Mouse (Mus musculus): Measurements from ENCODE around the gene Nudt16l1. TPM values are rescaled to one million over a fixed set of nuclear protein-coding genes. Genes with fewer than 3 reads are reported as not detected.
A peak's percentile ranks its signal among the peaks of the same experiment; 100 is the strongest.

The Nudt16l1 gene
- polyA plus RNA-seq, 1 experiment from 2014 or later, result 167 TPM

GRCm38 (mm10) chr16:4905591-4905990, 33.0 kb upstream of the Nudt16l1 start:
- 12% methylated on average over 1 of the region's 1 CpGs for WGBS
- no peak overlapping the region for H3K4me3 ChIP-seq
- no peak for DNase-seq (ENCODE audit: low spot score)
- no peaks in the 10 kb centered on the region for H3K27me3 ChIP-seq (ENCODE audit: low read depth, poor library complexity, severe bottlenecking)
- no peak overlapping the region for H3K27ac ChIP-seq
- H3K4me1 ChIP-seq, result peaks cover 24% of the 10 kb centered on the region
- H3K9me3 ChIP-seq (replicated peaks), result no peaks in the 10 kb centered on the region
- H3K36me3 ChIP-seq, result peaks cover 33% of the 10 kb centered on the region

DNA sequence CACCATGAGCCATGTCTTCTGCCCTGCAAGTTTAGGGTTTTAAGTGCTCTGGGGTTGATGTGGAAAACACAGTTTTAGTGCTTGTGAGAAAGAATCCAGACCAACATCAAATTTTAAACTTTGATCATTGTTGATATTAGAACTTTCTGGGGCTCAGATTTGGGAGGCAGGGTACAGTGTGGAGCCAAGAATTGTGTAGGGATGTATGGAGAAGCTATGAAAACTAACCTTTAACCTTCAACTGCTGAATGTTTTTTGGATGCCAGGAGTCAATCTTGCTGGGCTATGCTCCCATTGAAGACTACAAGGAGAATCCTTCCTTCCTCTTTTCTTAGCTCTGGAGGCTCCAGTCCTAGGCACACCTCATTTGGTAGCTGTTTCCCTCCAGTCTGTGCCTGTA, 32.0 kb upstream of the Nudt16l1 start:
- Histone ChIP-seq H3K4me1 (peaks cover 24% of the 10 kb centered on the region), H3K27me3 (ENCODE audit: low read depth, poor library complexity, severe bottlenecking) (no peaks in the 10 kb centered on the region), H3K36me3 (peaks cover 42% of the 10 kb centered on the region), H3K27ac (no peak overlapping the region), H3K9me3 (replicated peaks) (no peaks in the 10 kb centered on the region), H3K4me3 (no peak overlapping the region)
- no peak for DNase-seq (ENCODE audit: low spot score)

GRCm38 (mm10) chr16:4907386-4907785, 31.2 kb upstream of the Nudt16l1 start:
- peaks cover 50% of the 10 kb centered on the region for H3K36me3 ChIP-seq
- 88% methylated on average over 2 of the region's 2 CpGs for WGBS
- H3K27ac ChIP-seq, result no peak overlapping the region
- no peaks in the 10 kb centered on the region for H3K27me3 ChIP-seq (ENCODE audit: low read depth, poor library complexity, severe bottlenecking)
- H3K9me3 ChIP-seq (replicated peaks), result no peaks in the 10 kb centered on the region
- DNase-seq (ENCODE audit: low spot score), result no peak
- H3K4me1 ChIP-seq, result peaks cover 24% of the 10 kb centered on the region
- no peak overlapping the region for H3K4me3 ChIP-seq

- Histone ChIP-seq H3K27ac (no peak overlapping the region), H3K4me1 (peaks cover 24% of the 10 kb centered on the region), H3K36me3 (peaks cover 56% of the 10 kb centered on the region), H3K9me3 (replicated peaks) (no peaks in the 10 kb centered on the region), H3K27me3 (ENCODE audit: low read depth, poor library complexity, severe bottlenecking) (no peaks in the 10 kb centered on the region), H3K4me3 (no peak overlapping the region)
- WGBS, result 59% methylated on average over 5 of the region's 5 CpGs
- no peak for DNase-seq (ENCODE audit: low spot score)
Observed at GRCm38 (mm10) chr16:4907972-4908371, 30.6 kb upstream of the Nudt16l1 start.

DNA sequence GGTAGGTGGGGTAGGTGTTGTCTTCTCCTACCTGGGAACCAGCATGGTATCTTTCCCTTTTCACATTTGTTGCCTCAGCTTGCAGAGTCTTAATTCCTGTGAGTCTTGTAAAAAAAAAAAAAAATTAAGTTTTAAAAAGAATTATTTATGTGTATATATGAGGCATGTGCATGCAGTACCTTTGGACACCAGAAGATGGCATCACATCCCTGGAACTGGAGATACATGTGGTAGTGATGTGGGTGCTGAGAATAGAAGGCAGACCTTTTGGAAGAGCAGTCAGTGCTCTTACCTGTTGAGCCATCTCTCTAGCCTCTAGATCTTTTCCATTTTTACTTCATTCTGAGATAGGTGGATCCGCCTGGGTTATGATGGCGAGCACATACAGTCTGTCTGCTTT, 28.8 kb upstream of the Nudt16l1 start:
- Histone ChIP-seq H3K4me3 (no peak overlapping the region), H3K27ac (no peak overlapping the region), H3K36me3 (peaks cover 74% of the 10 kb centered on the region), H3K4me1 (peaks cover 24% of the 10 kb centered on the region), H3K27me3 (ENCODE audit: low read depth, poor library complexity, severe bottlenecking) (no peaks in the 10 kb centered on the region), H3K9me3 (replicated peaks) (no peaks in the 10 kb centered on the region)
- DNase-seq (ENCODE audit: low spot score), result no peak
- WGBS, result 97% methylated on average over 2 of the region's 2 CpGs

- no peaks in the 10 kb centered on the region for H3K27me3 ChIP-seq (ENCODE audit: low read depth, poor library complexity, severe bottlenecking)
- no peaks in the 10 kb centered on the region for H3K9me3 ChIP-seq (replicated peaks)
- H3K4me1 ChIP-seq, result peaks cover 14% of the 10 kb centered on the region
- 93% methylated on average over 8 of the region's 8 CpGs for WGBS
- peaks cover 83% of the 10 kb centered on the region for H3K36me3 ChIP-seq
- DNase-seq (ENCODE audit: low spot score), result no peak
- H3K27ac ChIP-seq, result no peak overlapping the region
- H3K4me3 ChIP-seq, result no peak overlapping the region
Observed at GRCm38 (mm10) chr16:4910758-4911157, 27.8 kb upstream of the Nudt16l1 start.

DNA sequence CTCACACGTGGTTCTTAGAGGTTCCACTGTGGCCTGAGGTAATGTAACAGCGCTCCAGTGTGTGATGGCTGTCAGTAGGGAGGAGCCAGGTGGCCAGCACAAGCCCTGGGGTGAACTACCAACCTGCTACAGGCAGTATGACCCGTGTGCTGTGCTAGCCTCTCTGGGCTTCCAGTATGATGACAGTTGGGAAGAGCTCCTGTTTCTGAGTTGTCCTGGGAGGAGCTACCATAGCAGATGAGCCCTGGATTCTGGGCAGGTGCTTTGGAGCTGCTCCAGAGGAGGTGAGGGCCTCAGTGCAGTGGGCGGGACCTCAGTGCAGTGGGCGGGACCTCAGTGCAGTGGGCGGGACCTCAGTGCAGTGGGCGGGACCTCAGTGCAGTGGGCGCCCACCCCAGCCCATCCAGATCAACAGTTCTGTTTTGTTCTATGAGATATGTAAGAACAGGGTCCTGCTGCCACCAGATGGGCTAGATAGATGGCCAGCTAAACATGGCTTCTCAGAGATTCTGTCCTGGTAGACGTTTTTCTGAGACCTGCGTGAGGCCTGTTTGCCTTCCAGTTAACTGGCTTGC, 26.4 kb upstream of the Nudt16l1 start:
- Histone ChIP-seq H3K4me1 (peaks cover 12% of the 10 kb centered on the region; the same call in 1 of the 2 replicates), H3K27me3 (ENCODE audit: low read depth, poor library complexity, severe bottlenecking) (no peaks in the 10 kb centered on the region), H3K9me3 (replicated peaks) (no peaks in the 10 kb centered on the region), H3K36me3 (peaks cover 94% of the 10 kb centered on the region), H3K27ac (no peak overlapping the region), H3K4me3 (no peak overlapping the region)
- 78% methylated on average over 10 of the region's 10 CpGs for WGBS
- DNase-seq (ENCODE audit: low spot score), result no peak

DNA sequence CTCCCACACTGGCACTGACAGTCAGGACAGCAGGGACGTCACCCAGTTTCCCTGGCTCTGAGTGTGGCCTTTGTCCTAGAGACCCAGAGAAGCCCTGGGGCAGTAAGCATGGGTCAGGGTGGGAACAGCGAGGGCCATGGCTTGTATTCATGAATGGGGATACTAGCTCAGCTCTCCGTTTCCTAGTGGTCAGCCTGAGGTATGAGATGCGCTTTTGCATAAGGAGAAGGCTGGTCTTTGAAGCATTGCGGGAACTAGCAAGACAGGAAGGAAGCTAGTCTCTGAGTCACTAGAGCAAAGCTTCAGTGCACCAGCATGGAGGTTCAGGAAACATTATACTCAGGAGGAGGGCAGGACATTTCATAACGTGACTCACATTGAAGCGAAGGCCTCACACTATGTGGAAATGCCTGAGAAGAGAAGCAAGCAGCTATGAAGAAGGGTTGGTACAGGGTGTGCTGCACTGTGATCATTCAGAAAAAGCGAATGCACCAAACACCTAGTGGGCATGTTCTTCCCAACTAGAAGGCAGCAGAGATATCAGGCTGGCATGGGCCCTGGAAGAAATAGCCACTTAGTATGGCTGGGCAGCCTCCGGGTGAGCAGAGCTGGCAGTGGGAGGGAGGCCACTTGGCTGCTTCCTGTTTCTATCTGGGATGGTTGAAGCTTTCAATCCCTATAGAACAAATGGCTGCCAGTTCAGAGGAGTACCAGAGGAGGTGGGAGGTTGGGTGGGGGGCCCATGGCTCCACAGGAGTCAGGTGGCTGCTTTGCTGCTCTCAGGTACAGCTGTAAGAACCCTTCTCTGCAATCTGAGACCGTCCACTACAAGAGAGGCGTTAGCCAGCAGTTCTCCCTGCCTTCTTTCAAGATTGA, 25.4 kb upstream of the Nudt16l1 start:
- Histone ChIP-seq H3K4me1 (peaks cover 7% of the 10 kb centered on the region; the same call in 1 of the 2 replicates), H3K27ac (peak overlapping the region; percentile 10; the same call in 1 of the 2 replicates), H3K4me3 (peak overlapping the region; percentile 6; the same call in 1 of the 2 replicates), H3K36me3 (peaks cover 86% of the 10 kb centered on the region), H3K9me3 (replicated peaks) (no peaks in the 10 kb centered on the region), H3K27me3 (ENCODE audit: low read depth, poor library complexity, severe bottlenecking) (no peaks in the 10 kb centered on the region)
- WGBS, result 76% methylated on average over 11 of the region's 11 CpGs
- DNase-seq (ENCODE audit: low spot score), result no peak

DNA sequence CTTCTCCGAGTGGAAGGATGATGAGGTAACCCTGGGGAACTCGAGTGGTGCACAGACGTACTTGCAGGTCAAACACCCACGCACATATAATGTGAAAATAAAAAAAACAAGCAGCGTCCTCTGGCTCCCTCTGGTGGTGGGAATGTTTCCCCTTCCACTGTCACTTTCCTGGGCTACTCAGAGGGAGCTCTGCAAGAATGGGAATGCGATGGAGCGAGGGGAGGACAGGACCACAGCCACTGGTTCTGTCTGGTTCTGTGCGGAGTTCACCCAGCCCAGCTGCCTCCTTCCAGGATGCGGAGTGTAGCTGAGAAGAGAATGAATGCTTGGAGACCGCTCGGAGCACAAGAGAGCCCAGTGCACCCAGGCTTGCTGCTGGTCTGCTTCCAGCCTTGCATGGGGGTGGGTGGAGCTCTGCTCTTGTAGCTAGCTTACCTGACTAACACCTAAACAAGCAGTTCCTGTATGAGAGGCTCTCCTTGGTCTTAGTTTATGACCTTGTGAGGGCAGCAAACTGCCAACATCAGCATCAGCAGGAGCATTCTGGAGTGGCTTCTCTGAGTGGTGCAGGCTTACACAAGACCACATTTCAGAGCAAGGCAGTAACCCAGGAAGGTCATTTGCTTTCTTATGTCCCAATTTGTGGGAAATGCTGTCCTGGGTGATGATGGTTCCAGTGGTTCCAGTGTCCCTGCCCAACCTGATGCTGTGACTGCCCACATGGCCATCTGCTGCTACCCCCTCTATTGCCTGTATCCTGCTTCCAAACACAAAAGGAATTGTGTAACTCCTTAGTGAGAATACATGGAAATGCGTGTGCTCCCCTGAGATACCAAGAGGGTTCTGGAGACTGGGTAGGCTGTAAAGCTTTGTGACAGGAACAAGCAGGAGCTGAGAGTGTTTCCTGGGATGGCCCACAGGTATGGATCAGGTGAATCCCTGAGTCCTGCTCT, 24.5 kb upstream of the Nudt16l1 start:
- WGBS, result 38% methylated on average over 12 of the region's 12 CpGs
- H3K4me3 ChIP-seq, result peak overlapping the region; percentile 6; the same call in 1 of the 2 replicates
- no peaks in the 10 kb centered on the region for H3K9me3 ChIP-seq (replicated peaks)
- H3K27me3 ChIP-seq (ENCODE audit: low read depth, poor library complexity, severe bottlenecking), result no peaks in the 10 kb centered on the region
- peaks cover 7% of the 10 kb centered on the region; the same call in 1 of the 2 replicates for H3K4me1 ChIP-seq
- peak overlapping the region; percentile 10; the same call in 1 of the 2 replicates for H3K27ac ChIP-seq
- peak; percentile 86 for DNase-seq (ENCODE audit: low spot score)
- peaks cover 84% of the 10 kb centered on the region for H3K36me3 ChIP-seq

DNA sequence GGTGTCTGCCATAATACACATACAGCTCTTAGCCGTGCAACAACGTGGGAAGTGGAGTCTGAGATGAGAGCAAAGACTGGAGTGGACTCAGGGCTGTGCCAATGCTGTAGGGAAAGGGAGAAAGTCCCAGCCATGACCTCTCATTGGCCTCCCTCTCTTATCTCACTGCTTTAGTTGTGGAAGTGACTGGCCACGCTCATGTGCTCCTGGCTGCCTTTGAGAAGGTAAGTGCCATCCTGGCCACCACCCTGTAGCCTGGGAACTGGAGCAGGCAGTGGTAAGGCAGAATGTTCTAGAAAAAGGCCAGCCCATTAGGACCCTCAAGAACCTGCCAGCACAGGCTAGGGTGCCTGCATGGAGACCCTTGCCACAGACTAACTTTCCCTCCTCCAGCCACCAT, 22.6 kb upstream of the Nudt16l1 start:
- no peak for DNase-seq (ENCODE audit: low spot score)
- Histone ChIP-seq H3K4me3 (no peak overlapping the region), H3K4me1 (peaks cover 7% of the 10 kb centered on the region; the same call in 1 of the 2 replicates), H3K36me3 (peaks cover 74% of the 10 kb centered on the region), H3K27ac (no peak overlapping the region), H3K9me3 (replicated peaks) (no peaks in the 10 kb centered on the region), H3K27me3 (ENCODE audit: low read depth, poor library complexity, severe bottlenecking) (no peaks in the 10 kb centered on the region)
- WGBS, result 90% methylated on average over 3 of the region's 3 CpGs

- H3K9me3 ChIP-seq (replicated peaks), result no peaks in the 10 kb centered on the region
- peaks cover 68% of the 10 kb centered on the region for H3K36me3 ChIP-seq
- no peak for DNase-seq (ENCODE audit: low spot score)
- H3K4me3 ChIP-seq, result no peak overlapping the region
- WGBS, result 84% methylated on average over 2 of the region's 2 CpGs
- H3K4me1 ChIP-seq, result peaks cover 7% of the 10 kb centered on the region; the same call in 1 of the 2 replicates
- H3K27ac ChIP-seq, result no peak overlapping the region
- no peaks in the 10 kb centered on the region for H3K27me3 ChIP-seq (ENCODE audit: low read depth, poor library complexity, severe bottlenecking)
Observed at GRCm38 (mm10) chr16:4916608-4917007, 22.0 kb upstream of the Nudt16l1 start.

DNA sequence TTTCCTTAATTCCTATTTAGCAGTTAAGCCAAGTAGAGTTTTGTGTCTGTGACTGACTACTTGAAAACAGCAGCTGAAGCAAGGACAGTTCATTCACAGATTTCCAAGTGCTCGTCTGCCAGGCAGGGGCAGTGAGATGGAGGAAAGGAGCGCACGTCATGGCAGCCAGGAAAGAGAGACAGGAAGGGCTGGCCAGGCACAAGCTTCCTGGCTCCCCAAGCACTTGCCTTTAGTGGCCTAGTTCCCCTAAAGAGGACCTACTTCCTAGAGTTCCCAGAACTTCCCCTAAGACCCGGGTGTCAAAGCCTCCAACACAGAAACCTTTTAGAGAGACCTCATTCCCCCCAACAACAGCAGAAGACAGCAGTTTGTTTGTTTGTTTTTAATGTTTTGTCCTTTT, 18.0 kb upstream of the Nudt16l1 start:
- WGBS, result 85% methylated on average over 4 of the region's 4 CpGs
- no peaks in the 10 kb centered on the region for H3K9me3 ChIP-seq (replicated peaks)
- no peak overlapping the region for H3K27ac ChIP-seq
- no peak for DNase-seq (ENCODE audit: low spot score)
- no peaks in the 10 kb centered on the region for H3K4me1 ChIP-seq
- no peaks in the 10 kb centered on the region for H3K27me3 ChIP-seq (ENCODE audit: low read depth, poor library complexity, severe bottlenecking)
- H3K4me3 ChIP-seq, result no peak overlapping the region
- H3K36me3 ChIP-seq, result peaks cover 67% of the 10 kb centered on the region
